Mouse (Mus musculus) olfactory bulb, adult 2 months (tissue): Measurements from ENCODE around the gene Hoxb6.

Source experiments
- CTCF ChIP-seq: fragments of 200-500 bp; IDR thresholded peaks from 2 replicates; pipeline ENCODE4 v1.5.1; 2012; ENCODE audit warnings: low read depth, mild to moderate bottlenecking, low read length, moderate library complexity; ENCODE audit not compliant: insufficient read depth
- POLR2A ChIP-seq: fragments of 200-500 bp; IDR thresholded peaks from 2 replicates; pipeline ENCODE4 v1.6.1; 2012; ENCODE audit warnings: mild to moderate bottlenecking, low read depth, low read length, moderate library complexity; ENCODE audit not compliant: insufficient read depth

DNA sequence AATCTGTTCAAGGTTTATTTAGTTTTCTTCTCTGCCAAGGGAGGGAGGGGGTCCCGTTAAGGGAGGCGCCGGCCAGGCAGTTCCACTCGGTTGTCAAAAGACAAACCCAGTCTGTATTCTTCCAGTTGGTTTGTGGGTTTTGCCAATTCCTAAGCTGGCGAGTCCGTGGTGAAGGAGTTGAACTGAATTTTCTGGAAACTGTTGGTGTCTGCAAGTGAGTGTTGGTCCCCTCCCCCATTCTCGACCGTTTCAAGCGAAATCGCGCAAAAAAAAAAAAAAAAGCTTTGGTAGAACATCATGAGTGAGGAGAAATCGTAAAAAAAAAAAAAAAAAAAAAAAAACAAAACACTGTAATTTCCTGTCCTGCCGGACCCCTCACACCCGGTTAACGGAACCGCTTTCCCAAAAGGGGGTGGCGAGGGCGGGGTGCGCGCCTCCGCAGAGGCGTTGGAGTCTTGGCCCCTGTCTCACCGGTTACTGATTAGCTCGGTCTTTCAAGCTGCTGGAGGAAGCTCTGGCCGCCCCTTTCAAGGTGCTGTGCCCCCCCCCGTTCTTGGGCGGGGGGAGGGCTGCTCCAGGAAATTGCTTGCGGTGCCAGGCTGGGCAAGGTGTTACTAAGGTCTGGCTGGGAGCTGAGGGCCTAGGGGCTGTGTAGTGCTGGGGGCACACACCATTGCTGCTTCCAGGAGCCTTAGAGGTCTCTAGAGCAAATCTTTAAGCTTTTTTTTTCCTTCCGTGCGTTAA lies 3.0 kb downstream of the Hoxb6 start:
- TF ChIP-seq CTCF (no peak), POLR2A (no peak)
